Mouse (Mus musculus) hindbrain, embryonic 11.5 days (tissue): Measurements from ENCODE around the gene Slc22a22. TPM values are rescaled to one million over a fixed set of nuclear protein-coding genes. Genes with fewer than 3 reads are reported as not detected.
A peak's percentile ranks its signal among the peaks of the same experiment; 100 is the strongest.

ENCODE experiments used
- ATAC-seq: fragments of 200-750 bp; cut with Nextera tagmentation; 2 replicates; pipeline ENCODE4 v1.8.0; 2017; ENCODE audit warnings: mild to moderate bottlenecking, moderate TSS enrichment, moderate library complexity; ENCODE audit not compliant: low FRiP score
- DNase-seq: peaks from one replicate; pipeline ENCODE4 v3.0.0-alpha.2; 2015; ENCODE audit warnings: low spot score
- H3K27ac ChIP-seq: fragments of 300-500 bp; sonication (generic); 2 replicates; pipeline ENCODE4 v1.5.1; 2014; ENCODE audit warnings: mild to moderate bottlenecking, low read depth, low read length
- H3K27me3 ChIP-seq: fragments of 300-500 bp; sonication (generic); 2 replicates; pipeline ENCODE4 v1.6.1; 2014; ENCODE audit warnings: mild to moderate bottlenecking, low read length, moderate library complexity, mixed read lengths; ENCODE audit not compliant: control insufficient read depth, insufficient read depth
- H3K36me3 ChIP-seq: fragments of 300-500 bp; sonication (generic); 2 replicates; pipeline ENCODE4 v1.6.1; 2014; ENCODE audit warnings: mild to moderate bottlenecking, low read length, moderate library complexity, mixed read lengths; ENCODE audit not compliant: control insufficient read depth, insufficient read depth
- H3K4me1 ChIP-seq: fragments of 300-500 bp; sonication (generic); replicated peaks from 2 replicates; pipeline ENCODE4 v1.6.1; 2014; ENCODE audit warnings: low read length, mixed read lengths; ENCODE audit not compliant: control insufficient read depth, insufficient read depth
- H3K4me2 ChIP-seq: fragments of 300-500 bp; sonication (generic); replicated peaks from 2 replicates; pipeline ENCODE4 v1.6.1; 2014; ENCODE audit warnings: mild to moderate bottlenecking, low read depth, low read length
- H3K4me3 ChIP-seq: fragments of 300-500 bp; sonication (generic); 2 replicates; pipeline ENCODE4 v1.5.1; 2014; ENCODE audit warnings: low read depth, low read length
- H3K9ac ChIP-seq: fragments of 300-500 bp; sonication (generic); 2 replicates; pipeline ENCODE4 v1.6.1; 2014; ENCODE audit warnings: low read depth, low read length
- H3K9me3 ChIP-seq: fragments of 300-500 bp; sonication (generic); 2 replicates; pipeline ENCODE4 v1.6.1; 2016; ENCODE audit warnings: low read length; ENCODE audit not compliant: control insufficient read depth
- WGBS: fragments of 180-500 bp; shearing (Covaris S2); extraction: QIAGEN DNeasy Blood & Tissue Kit; methylation state at CpG from one replicate; pipeline ENCODE4 v1.1.7; 2014; 5-methylcytosine and 5-hydroxymethylcytosine counted together
- polyA plus RNA-seq: library from polyadenylated mRNA; unstranded; fragments of >200 nt; fragmentation: Nextera tagmentation; extraction: Ambion mirVana; gene quantifications from 2 replicates; pipeline ENCODE4 v1.2.1, GENCODE M21; 2014

The Slc22a22 gene
- not detected in 2 replicates for polyA plus RNA-seq

DNA sequence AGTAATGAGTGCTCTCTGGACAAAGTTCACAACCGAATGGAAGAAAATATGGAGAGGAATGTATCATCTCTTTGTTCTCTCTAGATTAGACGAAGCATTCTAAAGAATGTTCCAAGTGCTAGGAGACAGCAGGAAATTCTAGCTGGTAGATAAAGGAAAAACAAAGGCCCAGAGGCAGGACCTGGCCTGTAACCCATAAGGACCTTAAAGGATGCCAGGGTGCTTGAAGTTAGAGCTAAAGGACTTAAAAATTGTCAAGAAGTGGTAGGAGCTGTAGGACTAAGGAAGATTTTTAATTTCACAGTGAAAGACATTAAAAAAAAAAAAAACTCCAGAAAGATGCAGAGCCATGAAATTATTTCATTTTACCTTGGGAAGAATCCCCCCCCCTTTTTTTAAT, at the start of gene Slc22a22:
Gene Slc22a22, minus strand, starts transcription at position 101 of the 400 bp plus-strand sequence.
- ATAC-seq (no peak), DNase-seq (no peak)
- Histone ChIP-seq H3K4me2 (no peak within 1 kb of the TSS), H3K27me3 (no peaks in the 10 kb centered on the region), H3K27ac (no peak within 1 kb of the TSS), H3K9ac (no peak within 1 kb of the TSS), H3K4me1 (no peaks in the 10 kb centered on the region), H3K4me3 (no peak within 1 kb of the TSS), H3K36me3 (no peaks in the 10 kb centered on the region), H3K9me3 (no peaks in the 10 kb centered on the region)
- WGBS: 79% methylated on average over 2 of the region's 2 CpGs

DNA sequence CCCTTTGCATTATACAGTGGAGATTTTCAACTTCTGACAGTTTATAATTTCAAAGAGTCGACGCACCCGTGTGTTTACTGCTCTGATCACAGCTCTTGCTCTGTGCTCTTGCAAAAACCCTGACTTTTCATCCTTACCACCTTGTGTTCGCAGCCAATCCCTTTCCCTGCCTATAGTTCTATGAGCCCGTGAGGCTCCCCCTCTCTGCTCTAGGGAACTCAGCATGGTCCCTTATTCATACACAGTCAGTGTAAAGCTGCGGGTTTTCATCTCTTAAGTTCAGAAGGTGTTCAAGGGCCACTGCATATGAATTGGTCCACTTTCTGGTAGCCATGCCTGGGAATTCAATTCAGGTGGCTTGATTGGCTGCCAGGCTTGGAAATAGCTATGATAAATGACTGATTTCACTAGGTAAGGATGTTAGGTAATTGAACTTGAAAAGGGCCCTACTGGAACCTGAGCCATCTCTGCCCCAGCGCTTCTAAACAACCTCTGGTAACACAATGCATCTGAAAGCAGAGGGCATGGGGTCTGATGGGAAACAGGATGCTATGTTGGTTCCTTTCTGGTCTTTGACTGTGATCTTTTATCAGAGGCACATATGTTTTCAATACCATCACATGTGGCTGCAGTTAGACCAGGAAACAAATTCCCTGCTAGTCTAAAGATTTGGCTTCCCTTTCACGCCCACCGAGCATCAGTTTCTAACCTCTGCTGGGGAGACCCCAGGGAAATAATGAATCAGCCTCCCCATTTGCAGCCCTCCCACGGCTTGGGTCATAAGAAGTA, 46.3 kb upstream of the Slc22a22 start:
- Histone ChIP-seq H3K4me1 (no peaks in the 10 kb centered on the region), H3K27ac (no peak overlapping the region), H3K36me3 (no peaks in the 10 kb centered on the region), H3K9me3 (no peaks in the 10 kb centered on the region), H3K4me3 (no peak overlapping the region), H3K27me3 (no peaks in the 10 kb centered on the region), H3K4me2 (no peak overlapping the region), H3K9ac (no peak overlapping the region)
- no peak for DNase-seq
- no peak for ATAC-seq
- 49% methylated on average over 10 of the region's 10 CpGs for whole genome bisulfite sequencing

DNA sequence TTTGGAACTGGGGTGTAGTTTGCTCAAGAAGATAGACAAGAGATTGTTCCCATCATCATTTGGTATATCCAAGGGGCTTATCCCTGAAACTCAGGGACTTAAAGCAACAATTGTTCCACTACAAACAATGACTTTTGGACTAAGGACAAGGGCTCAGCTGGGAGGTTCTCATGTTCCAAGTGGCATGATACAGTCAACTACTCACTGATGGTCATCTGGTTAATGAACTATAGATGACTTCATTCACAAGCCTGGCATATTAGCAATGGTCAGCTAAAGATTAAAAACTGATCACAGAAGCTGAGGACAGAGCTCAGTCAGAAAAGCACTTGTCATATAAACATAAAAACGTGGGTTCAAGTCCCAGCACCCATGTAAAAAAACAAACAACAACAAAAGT, 44.7 kb upstream of the Slc22a22 start:
- no peaks in the 10 kb centered on the region for H3K9me3 ChIP-seq
- no peaks in the 10 kb centered on the region for H3K27me3 ChIP-seq
- no peaks in the 10 kb centered on the region for H3K36me3 ChIP-seq
- no peaks in the 10 kb centered on the region for H3K4me1 ChIP-seq
- ATAC-seq (no peak), DNase-seq (no peak)
- H3K27ac ChIP-seq: no peak overlapping the region
- no peak overlapping the region for H3K9ac ChIP-seq
- 59% methylated on average over 1 of the region's 1 CpGs for WGBS
- no peak overlapping the region for H3K4me3 ChIP-seq
- H3K4me2 ChIP-seq: no peak overlapping the region

DNA sequence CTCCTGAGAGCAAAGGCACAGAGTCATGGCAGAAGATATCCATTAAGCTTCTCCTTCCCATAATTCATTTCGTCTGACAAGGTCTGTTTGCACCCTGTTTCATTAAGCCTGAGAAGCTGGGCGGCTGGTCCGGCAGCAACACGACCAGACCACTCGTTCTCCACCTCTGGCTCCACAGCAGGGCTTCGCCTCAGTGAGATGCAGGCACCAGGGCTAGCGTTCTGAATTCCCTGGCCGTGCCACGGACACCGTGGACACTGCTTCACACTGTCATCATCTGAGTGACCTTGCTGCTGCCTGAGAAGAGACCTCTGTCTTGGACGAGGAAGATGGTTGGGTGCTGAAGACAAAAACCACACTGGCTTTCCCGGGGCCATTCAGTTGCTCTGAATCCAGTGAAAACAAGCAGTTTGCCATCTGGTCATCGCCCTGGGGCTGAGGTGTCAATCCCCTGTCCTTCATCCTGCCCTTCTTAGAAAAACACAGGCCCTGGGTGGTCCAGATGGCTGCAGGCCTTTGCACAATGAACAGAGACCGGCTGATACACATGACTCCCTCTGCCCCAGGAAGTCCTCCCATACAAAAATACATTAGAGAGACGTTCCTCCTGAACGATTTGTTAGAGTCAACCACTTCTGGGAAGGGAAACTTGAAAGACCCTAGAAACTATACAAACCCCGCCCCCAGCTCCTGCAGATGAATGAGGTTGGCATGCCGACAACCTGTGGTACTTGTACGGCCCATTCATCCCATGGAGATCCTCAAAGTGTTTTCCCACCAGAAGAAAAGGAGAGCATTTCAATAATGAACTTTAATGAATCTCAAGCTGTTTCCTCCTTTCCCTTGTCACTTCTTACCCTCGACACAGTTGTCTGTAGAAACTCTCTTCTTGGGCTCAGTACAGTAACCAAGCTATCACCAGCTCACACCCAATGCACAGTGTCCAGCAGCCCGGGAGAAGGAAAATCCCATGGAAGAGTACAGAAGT, 32.1 kb upstream of the Slc22a22 start:
- no peaks in the 10 kb centered on the region for H3K4me1 ChIP-seq
- no peak overlapping the region for H3K4me2 ChIP-seq
- WGBS: 28% methylated on average over 21 of the region's 21 CpGs
- ATAC-seq (peak; percentile 51), DNase-seq (peak; percentile 52)
- no peaks in the 10 kb centered on the region for H3K9me3 ChIP-seq
- H3K27me3 ChIP-seq: no peaks in the 10 kb centered on the region
- no peak overlapping the region for H3K9ac ChIP-seq
- no peak overlapping the region for H3K27ac ChIP-seq
- no peak overlapping the region for H3K4me3 ChIP-seq
- H3K36me3 ChIP-seq: no peaks in the 10 kb centered on the region

DNA sequence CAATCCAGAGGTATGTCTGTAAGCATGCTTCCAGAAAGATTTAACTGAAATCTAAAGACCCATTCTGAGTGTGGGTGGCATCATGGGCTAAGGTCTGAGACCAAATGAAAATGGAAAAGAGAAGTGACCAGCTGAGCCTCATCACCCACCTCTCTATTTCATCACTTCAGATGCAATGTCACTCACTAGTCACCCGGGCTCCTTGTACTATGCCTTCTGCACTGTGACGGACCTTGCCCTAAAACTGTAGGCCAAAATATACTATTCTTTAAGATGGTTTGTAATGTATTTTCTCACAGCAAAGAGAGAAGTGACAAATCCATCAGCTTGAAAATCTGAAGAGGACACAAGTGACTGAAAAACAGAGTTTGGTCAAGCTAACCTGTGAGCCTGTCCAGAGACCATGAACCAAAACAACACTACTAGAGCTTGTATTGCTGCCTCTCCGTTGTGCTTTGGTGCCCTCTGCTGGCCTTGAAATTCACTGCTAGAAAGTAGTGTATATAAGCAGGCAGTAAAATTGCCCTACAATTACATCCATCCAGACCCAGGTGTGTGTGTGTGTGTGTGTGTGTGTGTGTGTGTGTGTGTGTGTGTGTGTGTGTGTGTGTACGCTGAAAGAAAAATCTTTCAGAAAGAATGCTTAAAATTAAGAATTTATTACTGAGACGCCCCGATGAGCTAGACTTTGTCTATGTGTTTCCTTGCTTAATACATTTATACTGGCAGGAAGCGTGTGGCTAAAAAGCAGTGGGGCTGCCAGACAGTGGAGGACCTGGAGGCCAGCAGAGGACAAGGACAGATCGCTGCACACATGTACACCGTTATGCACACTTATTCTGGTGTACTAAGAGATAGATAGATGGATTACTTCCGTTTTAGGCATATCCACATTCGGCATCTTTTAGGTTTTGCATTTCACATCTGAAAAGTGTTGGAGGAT, 31.1 kb upstream of the Slc22a22 start:
- ATAC-seq (peak; percentile 84), DNase-seq (peak; percentile 91)
- Histone ChIP-seq H3K36me3 (no peaks in the 10 kb centered on the region), H3K27ac (no peak overlapping the region), H3K27me3 (no peaks in the 10 kb centered on the region), H3K9me3 (no peaks in the 10 kb centered on the region), H3K4me2 (no peak overlapping the region), H3K4me1 (no peaks in the 10 kb centered on the region), H3K9ac (no peak overlapping the region), H3K4me3 (no peak overlapping the region)
- 62% methylated on average over 11 of the region's 11 CpGs for WGBS

DNA sequence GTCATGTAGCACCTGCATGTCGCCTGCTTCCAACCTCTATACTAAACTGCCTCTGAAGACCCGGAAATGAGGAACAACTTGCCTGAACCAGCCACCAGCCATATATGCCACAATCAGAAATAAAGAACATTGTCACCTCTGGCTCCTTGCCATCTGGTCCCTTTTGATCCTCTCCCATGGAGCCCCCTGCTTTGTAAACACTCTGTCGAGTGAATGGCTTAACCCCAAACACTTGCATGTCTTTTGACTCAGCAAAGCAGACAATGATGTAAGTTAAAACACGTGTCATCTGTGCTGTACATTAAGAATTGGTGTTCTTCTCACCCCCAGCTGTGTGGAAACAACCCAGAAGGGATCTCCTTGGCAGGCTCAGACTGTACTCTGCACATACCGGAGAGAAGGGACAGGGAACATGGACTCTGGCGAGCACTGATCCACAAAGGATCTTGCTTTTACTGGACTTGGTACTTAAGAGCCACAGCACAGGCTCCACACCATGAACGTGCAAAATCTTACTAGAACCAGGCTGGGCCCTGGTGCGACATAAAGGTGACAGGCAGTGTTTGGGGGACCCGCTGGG, 26.8 kb upstream of the Slc22a22 start:
- no peak overlapping the region for H3K27ac ChIP-seq
- H3K9me3 ChIP-seq: no peaks in the 10 kb centered on the region
- WGBS: 65% methylated on average over 9 of the region's 9 CpGs
- H3K4me3 ChIP-seq: no peak overlapping the region
- DNase-seq (no peak), ATAC-seq (no peak)
- no peaks in the 10 kb centered on the region for H3K4me1 ChIP-seq
- H3K36me3 ChIP-seq: no peaks in the 10 kb centered on the region
- no peak overlapping the region for H3K9ac ChIP-seq
- no peaks in the 10 kb centered on the region for H3K27me3 ChIP-seq
- no peak overlapping the region for H3K4me2 ChIP-seq

DNA sequence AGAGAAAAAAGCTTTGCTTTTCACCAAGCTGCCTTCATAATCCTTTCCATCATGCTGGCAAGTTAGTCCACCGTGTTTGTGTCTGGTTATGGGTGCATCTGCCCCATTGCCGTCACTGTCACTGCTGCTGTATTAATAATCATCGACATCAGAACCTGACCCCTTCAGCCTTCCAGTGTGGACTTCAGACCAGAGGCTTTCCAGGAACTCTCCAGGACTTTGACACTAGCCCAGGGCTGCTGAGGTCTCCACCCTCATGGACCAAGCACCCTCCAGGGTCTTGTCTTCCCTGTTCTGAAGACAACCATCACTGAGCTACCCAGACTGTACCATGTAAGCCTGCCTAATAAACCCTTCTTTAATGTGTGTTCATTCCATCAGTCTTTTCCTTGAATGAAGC, 26.2 kb upstream of the Slc22a22 start:
- Histone ChIP-seq H3K27me3 (no peaks in the 10 kb centered on the region), H3K9me3 (no peaks in the 10 kb centered on the region), H3K4me1 (no peaks in the 10 kb centered on the region), H3K36me3 (no peaks in the 10 kb centered on the region), H3K4me3 (no peak overlapping the region), H3K27ac (no peak overlapping the region), H3K4me2 (no peak overlapping the region), H3K9ac (no peak overlapping the region)
- no peak for DNase-seq
- 88% methylated on average over 3 of the region's 3 CpGs for WGBS
- no peak for ATAC-seq

DNA sequence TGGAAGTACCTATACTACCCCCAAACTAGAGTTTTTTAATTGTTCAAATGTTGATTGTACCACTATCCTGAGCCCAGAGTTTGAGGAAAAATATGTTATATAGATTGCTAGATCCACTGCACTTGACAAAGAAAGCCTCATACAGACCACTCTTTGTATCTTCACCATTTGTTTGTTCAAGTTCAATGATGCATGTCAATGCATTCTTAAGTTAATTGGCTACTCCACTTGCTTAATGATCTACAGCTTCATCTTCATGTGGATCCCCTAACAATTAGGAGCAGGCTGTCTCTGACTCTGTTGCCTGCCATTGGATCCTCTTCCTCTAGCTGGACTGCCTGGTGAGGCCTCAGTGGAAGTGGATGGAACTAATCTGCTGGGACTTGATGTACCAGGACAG, 24.1 kb upstream of the Slc22a22 start:
- Histone ChIP-seq H3K9ac (no peak overlapping the region), H3K36me3 (no peaks in the 10 kb centered on the region), H3K27me3 (no peaks in the 10 kb centered on the region), H3K27ac (no peak overlapping the region), H3K4me3 (no peak overlapping the region), H3K9me3 (no peaks in the 10 kb centered on the region), H3K4me2 (no peak overlapping the region), H3K4me1 (no peaks in the 10 kb centered on the region)
- no peak for DNase-seq
- no peak for ATAC-seq
